Mouse (Mus musculus): ENCODE results near the gene Btbd35f10. TPM values are rescaled to one million over a fixed set of nuclear protein-coding genes. Genes with fewer than 3 reads are reported as not detected.
"Not testable (repeated sequence)": the region's sequence is repeated elsewhere in the genome, so short reads cannot be mapped to it uniquely, and the experiment has no call there.

Btbd35f10 gene
- not detected in 2 replicates for polyA plus RNA-seq (2016; fragmentation: Nextera tagmentation; extraction: Ambion mirVana)

- H3K27me3 ChIP-seq (replicated peaks); H3K9ac ChIP-seq; H3K27ac ChIP-seq; H3K36me3 ChIP-seq; H3K9me3 ChIP-seq (replicated peaks); H3K4me2 ChIP-seq; H3K4me1 ChIP-seq; ATAC-seq; H3K4me3 ChIP-seq: not testable (repeated sequence)
- whole genome bisulfite sequencing (ENCODE audit: insufficient replicate concordance): no CpG with 5 or more reads among the region's 3 CpGs
Measured at GRCm38 (mm10) chrX:3752785-3753184, at the start of gene Btbd35f10. Gene Btbd35f10 (minus strand): TSS chrX:3752885.

Other genes starting within 250 kb of the Btbd35f10 start
- gene Btbd35f18, start 52.7 kb downstream of the Btbd35f10 start, polyA plus RNA-seq (2016; fragmentation: Nextera tagmentation; extraction: Ambion mirVana): not detected in 2 replicates
- not detected in 2 replicates for gene Btbd35f16, start 204.1 kb upstream of the Btbd35f10 start, polyA plus RNA-seq (2016; fragmentation: Nextera tagmentation; extraction: Ambion mirVana)

Measured in liver, embryonic 12.5 days (tissue).